Mouse (Mus musculus) limb, embryonic 12.5 days (tissue): ENCODE measurements around the gene Gprc5c. TPM values are rescaled to one million over a fixed set of nuclear protein-coding genes. Genes with fewer than 3 reads are reported as not detected.

Source experiments
- ATAC-seq: fragments of 200-750 bp; cut with Nextera tagmentation; 2 replicates; pipeline ENCODE4 v1.8.0; 2017; ENCODE audit warnings: low read depth, moderate TSS enrichment; ENCODE audit not compliant: insufficient number of reproducible peaks, insufficient read depth, low FRiP score, low TSS enrichment
- H3K27ac ChIP-seq: fragments of 300-500 bp; sonication (generic); 2 replicates; pipeline ENCODE4 v1.5.1; 2016; ENCODE audit warnings: mild to moderate bottlenecking, moderate library complexity
- H3K27me3 ChIP-seq: fragments of 300-500 bp; sonication (generic); 2 replicates; pipeline ENCODE4 v1.6.1; 2016; ENCODE audit warnings: mild to moderate bottlenecking, moderate library complexity
- H3K36me3 ChIP-seq: fragments of 300-500 bp; sonication (generic); 2 replicates; pipeline ENCODE4 v1.6.1; 2016; ENCODE audit warnings: mild to moderate bottlenecking, moderate library complexity
- H3K4me1 ChIP-seq: fragments of 300-500 bp; sonication (generic); replicated peaks from 2 replicates; pipeline ENCODE4 v1.6.1; 2016
- H3K4me2 ChIP-seq: fragments of 300-500 bp; sonication (generic); 2 replicates; pipeline ENCODE4 v1.6.1; 2016; ENCODE audit warnings: mild to moderate bottlenecking, moderate library complexity
- H3K4me3 ChIP-seq: fragments of 300-500 bp; sonication (generic); replicated peaks from 2 replicates; pipeline ENCODE4 v1.5.1; 2016; ENCODE audit warnings: mild to moderate bottlenecking
- H3K9ac ChIP-seq: fragments of 300-500 bp; sonication (generic); replicated peaks from 2 replicates; pipeline ENCODE4 v1.6.1; 2016; ENCODE audit warnings: mild to moderate bottlenecking, moderate library complexity
- H3K9me3 ChIP-seq: fragments of 300-500 bp; sonication (generic); 2 replicates; pipeline ENCODE4 v1.6.1; 2016; ENCODE audit warnings: mild to moderate bottlenecking, moderate library complexity
- WGBS: fragments of 180-500 bp; shearing (Covaris S2); methylation state at CpG from one replicate; pipeline ENCODE4 v1.1.7; 2016; 5-methylcytosine and 5-hydroxymethylcytosine counted together
- polyA plus RNA-seq: library from polyadenylated mRNA; unstranded; fragments of >200 nt; fragmentation: Nextera tagmentation; extraction: Ambion mirVana; gene quantifications from 2 replicates; pipeline ENCODE4 v1.2.1, GENCODE M21; 2016

Gene Gprc5c
- polyA plus RNA-seq, 1 experiment from 2014 or later = 50.7 TPM

DNA sequence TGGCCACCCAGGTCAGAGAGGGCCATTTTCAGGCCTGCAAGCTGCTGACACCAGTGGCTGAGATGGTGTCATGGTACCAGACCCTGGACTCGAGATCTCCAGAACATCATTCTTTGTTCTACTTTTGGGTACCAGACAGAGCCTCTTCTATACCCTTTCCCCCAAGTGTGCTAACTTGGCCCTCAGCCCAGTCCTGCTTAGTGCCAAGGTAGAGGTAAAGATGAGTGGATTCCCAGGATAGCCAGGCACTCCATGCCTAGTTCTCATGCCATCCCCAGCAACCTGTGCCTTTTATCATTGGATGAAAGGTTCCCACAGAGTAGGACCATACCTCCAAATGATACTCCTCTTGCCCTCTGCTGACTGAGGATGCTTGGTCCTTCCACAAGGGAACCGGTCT lies 20.6 kb downstream of the Gprc5c start:
- 94% methylated on average over 2 of the region's 2 CpGs for WGBS
- no peak for ATAC-seq
- H3K36me3 ChIP-seq = peaks cover 66% of the 10 kb centered on the region
- H3K9ac ChIP-seq = no peak overlapping the region
- no peak overlapping the region for H3K4me3 ChIP-seq
- no peaks in the 10 kb centered on the region for H3K27me3 ChIP-seq
- H3K27ac ChIP-seq = no peak overlapping the region
- no peaks in the 10 kb centered on the region for H3K9me3 ChIP-seq
- no peak overlapping the region for H3K4me2 ChIP-seq
- peaks cover 40% of the 10 kb centered on the region for H3K4me1 ChIP-seq

DNA sequence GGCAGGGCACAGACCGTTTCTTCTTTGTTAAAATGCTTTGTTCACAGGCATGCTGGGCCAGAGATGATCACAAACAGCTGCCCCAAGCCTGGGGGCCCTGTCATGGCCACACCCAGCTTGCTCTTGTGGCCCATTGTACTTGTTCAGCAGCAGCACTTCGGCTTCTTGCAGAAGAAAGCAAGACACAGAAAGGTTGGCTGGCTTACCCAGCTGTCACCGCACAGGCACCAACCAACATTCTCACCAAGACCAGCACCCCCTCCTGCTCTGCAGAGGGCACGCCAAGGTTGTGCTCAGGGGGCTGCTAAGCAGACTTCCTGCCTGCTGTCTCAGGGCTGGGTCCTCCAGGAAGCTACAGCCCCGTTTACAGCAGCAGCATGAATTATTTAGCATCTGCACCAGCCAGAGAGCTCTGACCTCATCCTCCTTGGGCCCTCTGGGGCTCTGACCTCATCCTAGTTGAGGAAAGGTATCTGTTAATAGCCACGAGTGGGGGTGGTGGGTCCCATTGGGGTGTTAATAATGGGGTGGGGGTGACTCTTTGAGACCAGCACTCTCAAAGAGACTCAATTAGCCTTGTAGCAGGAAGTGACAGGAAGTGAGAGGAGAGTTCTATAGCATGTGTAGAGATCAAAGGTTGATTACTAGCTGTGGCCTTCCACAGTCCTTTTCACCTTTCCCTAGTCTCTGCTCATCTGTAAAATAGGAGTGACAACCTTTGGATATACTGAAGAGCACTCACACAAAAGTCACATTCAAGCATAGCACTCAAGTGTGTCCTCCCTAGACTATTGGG lies 22.3 kb downstream of the Gprc5c start:
- Histone ChIP-seq H3K27ac (peak overlapping the region; percentile 68), H3K4me2 (no peak overlapping the region), H3K4me3 (no peak overlapping the region), H3K36me3 (peaks cover 49% of the 10 kb centered on the region), H3K27me3 (no peaks in the 10 kb centered on the region), H3K9me3 (no peaks in the 10 kb centered on the region), H3K9ac (0 out of 2 replicates have a peak overlapping the region, but pooled peaks have one; percentile 12), H3K4me1 (peaks cover 32% of the 10 kb centered on the region)
- 15% methylated on average over 6 of the region's 6 CpGs for WGBS
- ATAC-seq = no peak

DNA sequence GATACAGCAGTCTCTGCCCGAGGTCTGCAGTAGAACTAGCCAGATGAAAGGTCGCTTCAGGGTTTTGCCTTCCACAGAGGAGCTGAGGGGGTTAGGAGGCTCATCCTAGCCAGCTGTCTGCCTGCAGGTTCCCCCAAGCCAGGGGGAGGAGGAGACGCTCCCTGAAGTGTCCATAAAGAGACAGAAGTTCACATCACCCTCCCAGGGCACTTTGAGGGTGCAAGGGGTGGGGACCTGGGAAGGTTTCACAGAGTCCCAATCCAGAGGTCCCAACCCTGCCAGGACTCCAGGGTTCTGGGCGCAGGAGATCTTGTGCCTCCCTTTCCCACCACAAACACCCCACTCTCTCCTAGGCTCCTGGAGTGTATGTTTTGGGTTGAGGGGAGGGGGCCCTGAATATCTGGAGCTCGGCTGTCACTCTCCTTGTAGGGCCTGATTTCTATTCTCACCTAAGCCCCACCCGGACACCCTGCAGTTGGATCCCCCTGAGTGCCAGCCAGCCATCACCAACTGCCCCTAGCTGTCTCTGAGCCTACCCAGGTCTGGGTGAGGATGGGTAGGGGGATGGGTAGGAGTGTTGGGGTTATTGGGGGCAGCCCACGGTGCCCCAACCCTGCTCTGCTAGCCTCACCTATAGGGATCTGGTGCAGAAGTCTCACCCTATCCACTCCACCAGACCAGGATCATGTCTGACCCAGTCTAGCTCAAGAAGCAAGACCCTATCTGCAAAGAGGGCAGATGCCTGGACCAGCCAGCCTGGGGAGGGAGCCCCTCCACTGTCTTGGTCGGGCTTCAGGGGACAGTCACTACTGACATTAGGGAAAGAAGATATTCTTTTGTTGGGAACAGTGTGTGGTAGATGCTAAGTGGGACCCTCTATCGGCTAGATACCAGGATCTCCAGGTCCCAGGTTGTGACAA lies 23.5 kb downstream of the Gprc5c start:
- WGBS = 53% methylated on average over 9 of the region's 9 CpGs
- Histone ChIP-seq H3K9ac (0 out of 2 replicates have a peak overlapping the region, but pooled peaks have one; percentile 18), H3K4me2 (no peak overlapping the region), H3K9me3 (no peaks in the 10 kb centered on the region), H3K4me1 (peaks cover 32% of the 10 kb centered on the region), H3K27me3 (no peaks in the 10 kb centered on the region), H3K27ac (no peak overlapping the region), H3K4me3 (no peak overlapping the region), H3K36me3 (peaks cover 36% of the 10 kb centered on the region)
- ATAC-seq = no peak

DNA sequence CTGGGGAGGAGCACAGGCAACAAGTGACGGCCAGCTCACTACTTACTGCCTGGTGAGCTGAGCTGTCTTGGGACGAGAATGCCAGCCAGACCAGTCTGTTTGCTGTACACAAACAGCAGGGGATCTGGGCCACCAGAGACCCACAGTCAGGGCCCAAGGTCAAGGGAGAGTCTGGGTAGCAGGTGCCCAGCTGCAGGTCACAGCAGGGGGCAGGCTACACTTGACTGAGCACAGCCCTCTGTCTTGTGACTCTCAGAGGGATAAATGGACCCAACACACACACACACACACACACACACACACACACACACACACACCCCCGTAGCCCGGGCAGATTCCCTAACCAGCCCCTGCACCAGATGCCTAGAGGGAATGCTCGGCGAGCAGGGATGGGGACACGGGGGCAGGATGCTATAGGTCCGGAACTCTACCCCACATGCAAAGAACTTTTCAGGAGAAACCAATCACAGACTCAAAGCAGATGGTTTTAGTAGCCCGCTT lies 24.4 kb downstream of the Gprc5c start:
- 5% methylated on average over 9 of the region's 9 CpGs for WGBS
- Histone ChIP-seq H3K4me1 (peaks cover 32% of the 10 kb centered on the region), H3K4me2 (peak overlapping the region; percentile 17; the same call in 1 of the 2 replicates), H3K9me3 (no peaks in the 10 kb centered on the region), H3K27ac (no peak overlapping the region), H3K36me3 (peaks cover 28% of the 10 kb centered on the region), H3K9ac (peak overlapping the region; percentile 18; the same call in 1 of the 2 replicates), H3K4me3 (no peak overlapping the region), H3K27me3 (no peaks in the 10 kb centered on the region)
- ATAC-seq = no peak

DNA sequence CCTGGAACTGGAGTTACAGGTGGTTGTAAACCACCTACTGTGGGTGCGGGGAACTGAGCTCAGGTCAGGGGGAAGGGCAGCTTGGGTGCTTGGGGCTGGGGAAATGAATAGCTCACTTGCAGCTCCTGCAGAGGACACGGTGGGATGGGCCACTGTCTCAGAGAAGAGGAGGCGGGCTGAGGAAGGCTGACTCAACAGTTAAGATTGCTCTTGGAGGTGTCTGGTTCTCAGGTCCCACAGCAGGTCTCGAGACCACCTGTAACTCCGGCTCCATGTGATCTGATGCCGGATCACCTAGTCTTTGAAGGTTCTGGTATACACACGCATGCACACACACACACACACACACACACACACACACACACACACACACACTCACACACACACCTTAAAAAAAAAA lies 25.2 kb downstream of the Gprc5c start:
- H3K4me3 ChIP-seq = no peak overlapping the region
- peaks cover 20% of the 10 kb centered on the region for H3K36me3 ChIP-seq
- no peak overlapping the region for H3K9ac ChIP-seq
- no peaks in the 10 kb centered on the region for H3K9me3 ChIP-seq
- H3K27ac ChIP-seq = no peak overlapping the region
- WGBS = 16% methylated on average over 7 of the region's 7 CpGs
- no peak overlapping the region for H3K4me2 ChIP-seq
- peaks cover 32% of the 10 kb centered on the region for H3K4me1 ChIP-seq
- no peak; the same call in 1 of the 2 replicates for ATAC-seq
- H3K27me3 ChIP-seq = no peaks in the 10 kb centered on the region

DNA sequence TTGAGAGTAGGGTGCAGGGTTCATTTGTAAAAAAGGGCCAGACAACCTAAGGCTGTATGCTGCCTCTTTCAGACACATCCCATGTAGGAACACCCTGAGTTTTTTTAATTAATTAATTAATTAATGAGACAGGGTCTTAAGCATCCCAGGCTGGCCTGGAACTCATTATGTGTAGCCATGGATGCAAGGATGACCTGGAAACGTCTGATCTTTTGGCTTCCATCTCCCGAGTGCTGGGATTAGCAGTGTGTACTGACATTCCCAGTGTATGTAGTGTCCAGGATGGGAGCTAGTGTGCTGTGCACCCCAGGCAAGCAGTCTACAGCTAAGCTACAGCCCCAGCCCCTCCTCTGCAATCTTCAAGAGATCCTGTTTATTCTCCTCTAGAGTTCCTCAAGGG lies 25.7 kb downstream of the Gprc5c start:
- no peaks in the 10 kb centered on the region for H3K9me3 ChIP-seq
- H3K27ac ChIP-seq = no peak overlapping the region
- H3K36me3 ChIP-seq = peaks cover 15% of the 10 kb centered on the region
- ATAC-seq = no peak
- no peak overlapping the region for H3K4me2 ChIP-seq
- WGBS = 14% methylated on average over 2 of the region's 2 CpGs
- H3K4me1 ChIP-seq = peaks cover 32% of the 10 kb centered on the region
- H3K4me3 ChIP-seq = no peak overlapping the region
- no peaks in the 10 kb centered on the region for H3K27me3 ChIP-seq
- no peak overlapping the region for H3K9ac ChIP-seq

DNA sequence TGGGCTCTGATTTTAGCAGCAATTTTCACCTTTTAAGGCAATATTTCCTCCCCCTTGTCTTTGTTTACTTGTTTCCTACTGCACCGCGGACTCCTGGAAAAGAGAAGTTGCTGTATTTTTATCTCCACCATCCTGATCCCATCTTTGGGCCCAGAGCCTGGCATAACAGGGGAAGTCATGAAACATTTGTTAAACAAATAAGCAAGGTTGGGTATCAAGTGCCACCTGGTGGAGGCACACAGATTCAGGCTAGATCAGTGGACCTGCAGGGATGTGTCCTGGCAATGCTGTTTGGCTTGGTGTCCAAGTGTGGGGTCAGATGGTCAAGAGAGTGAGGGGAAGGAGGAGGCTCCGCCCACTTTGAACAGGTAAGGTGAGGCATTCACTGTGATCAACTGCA lies 26.2 kb downstream of the Gprc5c start:
- H3K9ac ChIP-seq = no peak overlapping the region
- no peak for ATAC-seq
- peaks cover 32% of the 10 kb centered on the region for H3K4me1 ChIP-seq
- no peak overlapping the region for H3K27ac ChIP-seq
- H3K4me2 ChIP-seq = no peak overlapping the region
- peaks cover 10% of the 10 kb centered on the region; the same call in 1 of the 2 replicates for H3K36me3 ChIP-seq
- no peaks in the 10 kb centered on the region for H3K9me3 ChIP-seq
- H3K4me3 ChIP-seq = no peak overlapping the region
- no peaks in the 10 kb centered on the region for H3K27me3 ChIP-seq
- 58% methylated on average over 3 of the region's 3 CpGs for WGBS

DNA sequence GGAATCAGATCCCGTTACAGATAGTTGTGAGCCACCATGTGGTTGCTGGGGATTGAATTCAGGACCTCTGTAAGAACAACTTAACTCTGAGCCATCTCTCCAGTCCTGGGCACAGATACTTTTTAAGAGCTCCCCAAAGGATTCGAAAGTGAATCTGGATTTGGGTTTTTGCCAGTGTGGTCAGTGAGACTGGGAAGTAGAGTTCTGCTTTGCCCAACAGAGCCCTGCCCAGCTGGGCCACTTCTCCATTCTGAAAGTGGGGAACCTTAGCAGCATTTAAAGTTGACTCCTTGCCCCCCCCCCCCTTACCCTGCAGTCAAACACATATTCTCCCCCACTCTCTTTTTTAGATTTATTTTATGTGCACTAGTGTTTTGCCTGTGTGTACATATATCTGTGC lies 28.7 kb downstream of the Gprc5c start:
- 85% methylated on average over 2 of the region's 2 CpGs for WGBS
- ATAC-seq = no peak
- Histone ChIP-seq H3K4me1 (peaks cover 18% of the 10 kb centered on the region), H3K4me2 (no peak overlapping the region), H3K27me3 (no peaks in the 10 kb centered on the region), H3K9ac (no peak overlapping the region), H3K36me3 (no peaks in the 10 kb centered on the region), H3K9me3 (no peaks in the 10 kb centered on the region), H3K27ac (no peak overlapping the region), H3K4me3 (no peak overlapping the region)

DNA sequence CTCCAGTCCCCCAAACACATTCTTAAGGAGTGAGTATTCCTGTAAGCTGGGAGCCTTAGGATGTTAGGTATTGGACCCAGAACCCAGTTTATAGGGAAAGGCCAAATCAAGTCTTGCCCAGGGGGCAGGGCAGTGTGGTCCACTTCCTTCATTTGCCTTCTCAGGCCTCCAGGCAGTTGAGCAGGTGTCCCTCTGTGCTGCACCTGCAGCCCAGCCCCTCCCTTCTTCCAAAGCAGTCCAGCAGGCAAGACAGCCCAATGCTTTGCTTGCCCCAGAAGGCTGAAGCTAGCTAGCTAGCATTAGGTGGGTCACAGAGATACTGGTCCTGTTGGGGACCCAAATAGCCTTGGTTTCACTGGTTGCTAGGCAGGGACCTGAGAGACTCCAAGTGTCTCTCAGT lies 29.2 kb downstream of the Gprc5c start:
- no peaks in the 10 kb centered on the region for H3K36me3 ChIP-seq
- H3K4me3 ChIP-seq = no peak overlapping the region
- H3K27ac ChIP-seq = no peak overlapping the region
- no peaks in the 10 kb centered on the region for H3K27me3 ChIP-seq
- no peak for ATAC-seq
- H3K9me3 ChIP-seq = no peaks in the 10 kb centered on the region
- no peak overlapping the region for H3K9ac ChIP-seq
- no peak overlapping the region for H3K4me2 ChIP-seq
- peaks cover 13% of the 10 kb centered on the region for H3K4me1 ChIP-seq

DNA sequence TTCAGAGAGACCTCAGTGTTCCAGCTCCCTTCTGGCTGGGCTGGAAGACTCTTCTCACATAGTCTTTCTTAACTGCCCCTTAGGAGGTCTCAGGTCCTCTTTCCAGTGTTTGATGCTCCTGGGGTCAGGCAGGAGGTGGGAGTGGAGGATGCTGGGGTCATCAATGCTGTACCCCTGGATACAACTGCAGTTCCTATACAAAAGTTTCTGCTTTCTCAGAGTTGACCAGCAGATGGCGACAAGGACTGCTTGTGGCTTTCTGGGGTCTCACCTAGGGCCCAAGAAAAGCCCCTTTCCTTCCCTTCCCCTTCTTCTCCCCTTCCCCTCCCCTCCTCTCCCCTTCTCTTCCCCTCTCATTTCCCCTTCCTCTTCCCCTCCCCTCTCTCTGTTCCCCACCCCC lies 29.6 kb downstream of the Gprc5c start:
- no peaks in the 10 kb centered on the region for H3K36me3 ChIP-seq
- no peaks in the 10 kb centered on the region for H3K27me3 ChIP-seq
- H3K4me2 ChIP-seq = no peak overlapping the region
- H3K27ac ChIP-seq = no peak overlapping the region
- H3K9ac ChIP-seq = no peak overlapping the region
- peaks cover 9% of the 10 kb centered on the region for H3K4me1 ChIP-seq
- 0% methylated on average over 1 of the region's 1 CpGs for WGBS
- no peak overlapping the region for H3K4me3 ChIP-seq
- H3K9me3 ChIP-seq = no peaks in the 10 kb centered on the region
- no peak for ATAC-seq

DNA sequence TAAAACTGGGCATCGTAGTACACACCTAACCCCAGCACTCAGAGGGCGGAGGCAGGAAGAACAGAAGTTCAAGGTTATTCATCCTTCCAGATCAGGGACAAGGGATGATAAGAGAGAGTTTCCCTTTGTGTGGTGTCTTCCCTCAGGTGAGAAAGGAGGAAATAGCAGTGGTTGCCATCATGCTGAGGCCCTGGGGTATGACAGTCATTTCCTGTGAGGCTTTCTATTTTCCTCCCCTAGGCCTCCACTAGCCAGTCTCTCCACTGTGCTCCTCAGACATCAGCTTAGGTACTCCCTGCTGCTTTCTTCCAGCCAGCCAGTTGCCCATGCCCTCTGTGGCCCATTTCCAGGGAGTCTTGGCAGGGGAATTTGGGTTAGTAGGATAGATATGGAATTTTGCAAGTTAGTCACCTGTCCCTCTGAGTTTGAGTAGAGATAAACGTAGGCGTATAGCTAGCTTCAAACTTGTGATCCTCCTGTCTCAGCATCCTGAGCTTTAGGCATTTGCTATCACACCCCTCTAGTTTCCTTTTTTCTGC lies 32.4 kb downstream of the Gprc5c start:
- no peak for ATAC-seq
- 82% methylated on average over 4 of the region's 4 CpGs for WGBS

More for the DNA sequence above, 32.4 kb downstream of the Gprc5c start:
- no peak overlapping the region for H3K9ac ChIP-seq
- H3K27me3 ChIP-seq = no peaks in the 10 kb centered on the region
- no peaks in the 10 kb centered on the region for H3K4me1 ChIP-seq
- H3K4me2 ChIP-seq = no peak overlapping the region
- H3K4me3 ChIP-seq = no peak overlapping the region
- H3K9me3 ChIP-seq = no peaks in the 10 kb centered on the region
- H3K36me3 ChIP-seq = no peaks in the 10 kb centered on the region
- H3K27ac ChIP-seq = no peak overlapping the region
